Mouse (Mus musculus) cerebellum, adult 2 months (tissue): Measurements from ENCODE around the gene Ak9. TPM values are rescaled to one million over a fixed set of nuclear protein-coding genes. Genes with fewer than 3 reads are reported as not detected.

Experiments
- DNase-seq, 2 experiments: peaks; one replicate each; pipeline ENCODE4 v3.0.0; 2021
- H3K27ac ChIP-seq: fragments of 200-500 bp; 2 replicates; pipeline ENCODE4 v1.5.1; 2012; ENCODE audit warnings: low read length, control low read depth, inconsistent platforms; ENCODE audit not compliant: insufficient read depth
- H3K27me3 ChIP-seq: fragments of 200-500 bp; 2 replicates; pipeline ENCODE4 v1.6.1; 2012; ENCODE audit warnings: inconsistent platforms, mild to moderate bottlenecking, low read length, moderate library complexity; ENCODE audit not compliant: control insufficient read depth, insufficient read depth
- H3K4me1 ChIP-seq: fragments of 200-500 bp; 2 replicates; pipeline ENCODE4 v1.6.1; 2011; ENCODE audit warnings: low read length; ENCODE audit not compliant: control insufficient read depth, insufficient read depth
- H3K4me3 ChIP-seq: fragments of 200-500 bp; replicated peaks from 2 replicates; pipeline ENCODE3; 2011; ENCODE audit warnings: mild to moderate bottlenecking, low read depth, low read length, control low read depth; ENCODE audit not compliant: insufficient read depth
- CTCF ChIP-seq: fragments of 200-500 bp; IDR thresholded peaks from 2 replicates; pipeline ENCODE4 v1.5.1; 2011; ENCODE audit warnings: low read depth, mild to moderate bottlenecking, control low read depth, low read length, moderate library complexity, borderline replicate concordance; ENCODE audit not compliant: insufficient read depth
- POLR2A ChIP-seq: fragments of 200-500 bp; IDR thresholded peaks from 2 replicates; pipeline ENCODE4 v1.6.1; 2011; ENCODE audit warnings: low read length, control low read depth, borderline replicate concordance; ENCODE audit not compliant: insufficient read depth
- WGBS: fragments of 180-500 bp; shearing (Covaris S2); methylation state at CpG from one replicate; pipeline ENCODE4 v1.1.7; 2018; 5-methylcytosine and 5-hydroxymethylcytosine counted together
- polyA plus RNA-seq: library from polyadenylated mRNA; depleted of rRNA; stranded (reverse); fragments of >200 nt; gene quantifications from 2 replicates; pipeline ENCODE4 v1.2.3, GENCODE M21; 2012

Gene Ak9
- polyA plus RNA-seq, 1 experiment, result 0.07 TPM

DNA sequence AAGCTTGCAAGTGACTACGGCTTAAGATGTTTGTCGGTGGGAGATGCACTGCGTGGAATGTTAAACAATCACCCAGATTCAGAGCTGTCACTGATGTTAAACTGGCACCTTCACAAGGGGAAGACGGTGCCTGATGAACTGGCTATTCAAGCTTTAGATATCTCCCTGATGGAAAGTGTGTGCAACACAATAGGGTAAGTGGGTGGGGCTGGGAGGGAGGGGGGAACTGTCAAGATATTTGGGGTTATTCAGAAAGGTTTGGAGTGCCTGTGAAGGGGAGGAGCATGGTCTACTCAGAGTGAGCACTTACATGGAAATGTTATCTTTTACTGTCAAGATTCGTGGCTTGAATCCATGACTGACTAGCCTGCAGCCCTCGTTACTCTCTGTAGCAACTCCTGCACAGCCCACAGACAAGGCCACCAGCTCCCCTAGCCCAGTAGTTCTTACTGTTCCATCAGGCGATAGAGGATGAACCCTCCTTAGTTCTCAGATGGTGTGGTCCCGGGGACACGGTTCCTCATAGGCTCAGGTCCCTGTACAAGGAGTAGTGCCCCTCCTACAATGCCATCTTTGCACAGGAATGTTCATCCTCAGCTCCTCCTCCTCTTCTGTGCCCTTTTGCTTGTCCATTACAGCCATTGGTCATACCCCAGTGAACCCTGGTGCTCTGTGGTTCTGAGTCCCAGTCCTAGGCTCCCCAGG is 116.9 kb downstream of the Ak9 start:
- Histone ChIP-seq H3K27me3 (no peaks in the 10 kb centered on the region), H3K27ac (no peak overlapping the region), H3K4me1 (no peaks in the 10 kb centered on the region), H3K4me3 (no peak overlapping the region)
- no peak for TF ChIP-seq CTCF
- no peak for TF ChIP-seq POLR2A
- 78% methylated on average over 9 of the region's 9 CpGs for WGBS
- no peak for DNase-seq

DNA sequence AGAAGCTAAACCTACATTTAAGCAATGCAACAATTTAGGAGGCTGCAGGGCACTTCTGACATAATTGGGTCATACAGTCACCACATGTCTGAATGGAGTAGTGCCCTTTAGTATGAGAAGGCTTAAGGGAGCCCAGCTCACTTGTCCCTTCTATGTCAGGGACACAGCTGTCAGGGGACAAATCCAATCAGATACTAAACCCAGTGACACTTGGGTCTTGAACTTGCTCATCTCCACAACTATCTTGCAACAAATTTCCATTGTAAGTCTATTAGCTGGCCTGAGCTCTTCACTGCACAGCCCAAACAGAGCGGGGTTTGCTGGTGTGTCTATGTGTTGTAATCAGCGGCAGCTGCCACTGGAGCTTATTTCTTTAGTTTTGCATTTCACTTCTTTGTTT is 119.9 kb downstream of the Ak9 start:
- no peak for DNase-seq
- no peaks in the 10 kb centered on the region for H3K4me1 ChIP-seq
- H3K27me3 ChIP-seq, result no peaks in the 10 kb centered on the region
- no peak overlapping the region for H3K4me3 ChIP-seq
- 89% methylated on average over 2 of the region's 2 CpGs for WGBS
- TF ChIP-seq CTCF (no peak), POLR2A (no peak)
- no peak overlapping the region for H3K27ac ChIP-seq

DNA sequence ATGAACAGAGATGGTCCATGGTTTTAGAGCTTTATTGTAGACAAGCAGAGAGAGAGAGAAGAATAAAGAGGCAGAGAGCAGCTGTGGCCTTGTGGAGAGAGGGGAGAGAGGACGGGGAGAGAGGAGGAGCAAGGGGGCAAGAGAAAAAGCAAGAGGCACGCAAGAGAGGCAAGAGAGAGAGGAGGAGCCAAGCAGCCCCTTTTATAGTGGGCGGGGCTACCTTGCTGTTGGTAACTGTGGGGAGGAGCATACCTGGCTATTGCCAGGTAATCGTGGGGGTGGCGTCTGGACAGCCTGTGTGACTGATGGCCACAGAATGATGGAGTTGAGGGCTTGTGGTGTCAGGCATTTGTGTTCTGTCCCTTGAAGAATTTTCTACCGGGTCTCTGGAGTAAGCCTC is 122.6 kb downstream of the Ak9 start:
- 68% methylated on average over 6 of the region's 6 CpGs for WGBS

DNA sequence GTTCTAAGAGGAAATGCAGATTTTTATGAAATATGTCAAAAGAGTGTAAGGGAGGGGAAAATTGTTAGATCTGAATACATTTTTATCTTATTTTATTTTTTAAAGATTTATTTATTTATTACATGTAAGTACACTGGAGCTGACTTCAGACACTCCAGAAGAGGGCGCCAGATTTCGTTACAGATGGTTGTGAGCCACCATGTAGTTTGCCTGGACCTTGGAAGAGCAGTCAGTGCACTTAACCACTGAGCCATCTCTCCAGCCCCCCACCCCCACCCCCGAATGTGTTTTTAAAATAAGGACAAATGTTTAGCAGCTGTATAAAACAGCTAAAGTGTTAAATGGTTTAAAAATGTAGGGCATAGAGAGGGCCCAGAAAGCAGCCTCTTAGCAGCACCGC is 130.8 kb downstream of the Ak9 start:
- no peaks in the 10 kb centered on the region for H3K27me3 ChIP-seq
- WGBS, result 32% methylated on average over 4 of the region's 4 CpGs
- DNase-seq, result peak; percentile 55 to 57
- no peak overlapping the region for H3K27ac ChIP-seq
- H3K4me3 ChIP-seq, result no peak overlapping the region
- H3K4me1 ChIP-seq, result no peaks in the 10 kb centered on the region
- no peak for TF ChIP-seq POLR2A
- peak; percentile 49; the same call in 1 of the 2 replicates for TF ChIP-seq CTCF

More for the DNA sequence above, 122.6 kb downstream of the Ak9 start:
- Histone ChIP-seq H3K27ac (no peak overlapping the region), H3K27me3 (no peaks in the 10 kb centered on the region), H3K4me1 (no peaks in the 10 kb centered on the region), H3K4me3 (no peak overlapping the region)
- TF ChIP-seq POLR2A, result no peak
- DNase-seq, result no peak

DNA sequence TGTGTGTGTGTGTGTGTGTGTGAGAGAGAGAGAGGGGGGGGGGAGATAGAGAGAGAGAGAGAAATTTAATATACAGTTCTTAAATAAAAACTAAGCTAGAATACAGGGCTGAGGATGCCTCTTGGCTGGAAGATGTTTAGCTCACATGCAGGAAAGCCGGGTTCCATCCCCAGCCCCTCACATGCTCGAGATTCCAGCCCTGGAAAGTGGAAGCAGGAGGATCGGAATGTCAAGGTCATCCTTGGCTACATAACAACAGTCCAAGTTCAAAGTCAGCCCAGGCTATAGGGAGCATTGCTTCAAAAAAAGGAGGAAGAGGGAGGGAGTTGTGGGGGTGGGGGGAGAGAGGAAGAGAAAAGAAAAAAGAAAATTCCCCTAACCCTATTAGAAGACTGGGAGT is 131.4 kb downstream of the Ak9 start:
- TF ChIP-seq CTCF (no peak), POLR2A (no peak)
- no peaks in the 10 kb centered on the region for H3K27me3 ChIP-seq
- WGBS, result 67% methylated on average over 3 of the region's 3 CpGs

DNA sequence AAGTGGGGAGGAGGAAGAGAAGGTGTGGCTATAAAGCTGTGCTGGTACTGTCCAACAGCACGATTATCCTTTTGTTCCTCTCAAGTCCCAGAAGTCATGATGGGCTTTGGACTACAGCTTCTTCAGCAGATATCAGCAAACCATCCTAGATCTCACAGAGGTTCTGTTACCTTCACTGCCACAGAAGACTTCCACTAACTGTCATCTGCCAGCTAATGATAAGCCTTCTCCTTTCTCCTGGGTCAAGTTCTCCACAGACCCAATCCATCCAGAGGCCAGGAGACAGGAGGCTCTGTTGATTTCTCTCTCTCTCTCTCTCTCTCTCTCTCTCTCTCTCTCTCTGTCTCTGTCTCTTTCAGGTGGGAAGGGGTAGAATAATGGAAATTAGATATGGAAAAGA is 144.4 kb downstream of the Ak9 start:
- Histone ChIP-seq H3K4me1 (peaks cover 5% of the 10 kb centered on the region), H3K4me3 (no peak overlapping the region), H3K27ac (no peak overlapping the region), H3K27me3 (no peaks in the 10 kb centered on the region)
- no peak for DNase-seq
- no peak for TF ChIP-seq POLR2A
- TF ChIP-seq CTCF, result no peak
- whole genome bisulfite sequencing, result 89% methylated on average over 1 of the region's 1 CpGs

More for the DNA sequence above, 131.4 kb downstream of the Ak9 start:
- H3K27ac ChIP-seq, result no peak overlapping the region
- H3K4me3 ChIP-seq, result no peak overlapping the region
- no peak for DNase-seq
- no peaks in the 10 kb centered on the region for H3K4me1 ChIP-seq

DNA sequence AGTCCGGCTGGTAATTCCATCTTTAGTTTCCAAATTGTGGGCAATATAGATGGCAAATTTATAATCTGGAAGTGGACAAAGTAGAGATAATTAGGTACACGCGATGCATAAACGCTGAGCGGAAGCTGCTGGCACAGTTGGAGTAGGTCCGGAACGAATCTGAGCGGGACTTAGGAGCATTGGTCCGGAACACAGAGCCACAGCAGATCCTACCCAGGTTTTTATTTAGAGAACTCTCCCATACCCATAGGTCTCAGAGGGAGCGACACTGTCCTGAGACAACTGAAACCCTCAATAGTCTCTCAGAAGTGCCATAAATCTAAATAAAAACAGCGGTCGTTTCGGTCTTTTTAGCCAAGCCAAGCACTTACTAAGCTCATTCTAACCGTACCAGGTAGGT is 145.9 kb downstream of the Ak9 start:
- no peaks in the 10 kb centered on the region for H3K27me3 ChIP-seq
- peak overlapping the region; percentile 86 for H3K4me3 ChIP-seq
- peak in 1 of 2 experiments; percentile 60 for DNase-seq
- H3K27ac ChIP-seq, result peak overlapping the region; percentile 37; the same call in 1 of the 2 replicates
- TF ChIP-seq CTCF, result no peak
- H3K4me1 ChIP-seq, result peaks cover 5% of the 10 kb centered on the region
- 6% methylated on average over 14 of the region's 14 CpGs for WGBS

DNA sequence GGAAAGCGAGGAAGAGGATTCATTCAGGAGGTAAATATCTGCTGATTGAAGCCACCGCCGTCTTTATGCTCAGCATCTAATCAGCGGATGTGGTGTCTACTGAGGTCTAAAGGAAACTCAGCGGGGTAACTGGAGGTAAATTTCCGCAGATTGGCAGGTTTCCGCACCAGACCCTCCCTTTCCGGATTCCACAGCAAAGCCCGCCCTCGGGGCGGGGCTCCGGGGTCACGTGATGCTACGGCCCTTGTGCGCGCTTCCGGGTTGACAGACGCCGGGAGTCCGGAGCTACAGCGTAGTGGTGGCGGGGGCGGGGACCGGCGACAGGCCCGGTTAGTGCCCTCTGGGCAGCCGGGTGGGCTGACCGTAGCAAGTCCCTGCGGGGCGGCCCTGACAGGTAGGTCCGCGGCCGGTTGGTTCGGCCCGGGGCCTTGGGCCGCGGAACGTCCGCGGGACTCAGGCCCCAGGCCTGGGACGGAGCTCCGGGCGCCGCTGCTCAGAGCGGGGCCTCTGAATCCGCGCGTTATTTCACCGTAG is 146.4 kb downstream of the Ak9 start, which contains the start of gene Zbtb24:
TSS of gene Zbtb24 (plus strand) at position 247 of the 534 bp plus-strand sequence.
- DNase-seq, result peak; percentile 96 to 97
- TF ChIP-seq CTCF (no peak), POLR2A (peak; percentile 91; the same call in 1 of the 2 replicates)
- Histone ChIP-seq H3K4me3 (peak within 1 kb of the TSS; percentile 86), H3K27me3 (no peaks in the 10 kb centered on the region), H3K4me1 (peaks cover 5% of the 10 kb centered on the region), H3K27ac (peak within 1 kb of the TSS; percentile 60)
- under 1% methylated on average over 49 of the region's 49 CpGs for WGBS
